Mouse (Mus musculus) kidney, embryonic 15.5 days (tissue): ENCODE results near the gene Mpdz. TPM values are rescaled to one million over a fixed set of nuclear protein-coding genes. Genes with fewer than 3 reads are reported as not detected.

Source experiments
- ATAC-seq: fragments of 200-750 bp; cut with Nextera tagmentation; replicated peaks from 2 replicates; pipeline ENCODE4 v1.8.0; 2017; ENCODE audit warnings: moderate TSS enrichment; ENCODE audit not compliant: low FRiP score
- H3K27ac ChIP-seq: fragments of 300-500 bp; sonication (generic); 2 replicates; pipeline ENCODE4 v1.5.1; 2015; ENCODE audit warnings: mild to moderate bottlenecking, inconsistent platforms
- H3K27me3 ChIP-seq: fragments of 300-500 bp; sonication (generic); 2 replicates; pipeline ENCODE4 v1.6.1; 2015; ENCODE audit warnings: inconsistent platforms
- H3K36me3 ChIP-seq: fragments of 300-500 bp; sonication (generic); 2 replicates; pipeline ENCODE4 v1.6.1; 2015; ENCODE audit warnings: inconsistent platforms
- H3K4me1 ChIP-seq: fragments of 300-500 bp; sonication (generic); 2 replicates; pipeline ENCODE4 v1.6.1; 2015; ENCODE audit warnings: inconsistent platforms
- H3K4me2 ChIP-seq: fragments of 300-500 bp; sonication (generic); 2 replicates; pipeline ENCODE4 v1.6.1; 2015; ENCODE audit warnings: moderate library complexity, mild to moderate bottlenecking, inconsistent platforms
- H3K4me3 ChIP-seq: fragments of 300-500 bp; sonication (generic); replicated peaks from 2 replicates; pipeline ENCODE4 v1.5.1; 2015; ENCODE audit warnings: mild to moderate bottlenecking, inconsistent platforms
- H3K9ac ChIP-seq: fragments of 300-500 bp; sonication (generic); 2 replicates; pipeline ENCODE4 v1.6.1; 2015; ENCODE audit warnings: mild to moderate bottlenecking, inconsistent platforms
- H3K9me3 ChIP-seq: fragments of 300-500 bp; sonication (generic); replicated peaks from 2 replicates; pipeline ENCODE4 v1.6.1; 2016; ENCODE audit warnings: inconsistent platforms
- WGBS: fragments of 180-500 bp; shearing (Covaris S2); methylation state at CpG from one replicate; pipeline ENCODE4 v1.1.7; 2015; ENCODE audit warnings: mixed read lengths; 5-methylcytosine and 5-hydroxymethylcytosine counted together
- polyA plus RNA-seq: library from polyadenylated mRNA; unstranded; fragments of >200 nt; fragmentation: Nextera tagmentation; extraction: Ambion mirVana; gene quantifications from 2 replicates; pipeline ENCODE4 v1.2.1, GENCODE M21; 2015

Mpdz gene
- polyA plus RNA-seq, 1 experiment from 2014 or later, result 31.2 TPM

- H3K36me3 ChIP-seq, result peaks cover 11% of the 10 kb centered on the region
- H3K9me3 ChIP-seq, result no peaks in the 10 kb centered on the region
- no peak overlapping the region for H3K4me2 ChIP-seq
- ATAC-seq, result peak; percentile 75
- H3K27me3 ChIP-seq, result no peaks in the 10 kb centered on the region
- H3K4me3 ChIP-seq, result no peak overlapping the region
- H3K4me1 ChIP-seq, result no peaks in the 10 kb centered on the region
- H3K27ac ChIP-seq, result peak overlapping the region; percentile 67
- WGBS, result 63% methylated on average over 6 of the region's 6 CpGs
- no peak overlapping the region for H3K9ac ChIP-seq
Observed at GRCm38 (mm10) chr4:81275957-81276715, 166.5 kb downstream of the Mpdz start.

- no peak overlapping the region for H3K4me3 ChIP-seq
- no peak overlapping the region for H3K9ac ChIP-seq
- H3K27me3 ChIP-seq, result no peaks in the 10 kb centered on the region
- no peak for ATAC-seq
- no peak overlapping the region for H3K27ac ChIP-seq
- H3K4me2 ChIP-seq, result no peak overlapping the region
- 96% methylated on average over 2 of the region's 2 CpGs for WGBS
- peaks cover 2% of the 10 kb centered on the region; the same call in 1 of the 2 replicates for H3K36me3 ChIP-seq
- no peaks in the 10 kb centered on the region for H3K9me3 ChIP-seq
- H3K4me1 ChIP-seq, result no peaks in the 10 kb centered on the region
Observed at GRCm38 (mm10) chr4:81273067-81273466, 169.5 kb downstream of the Mpdz start.

DNA sequence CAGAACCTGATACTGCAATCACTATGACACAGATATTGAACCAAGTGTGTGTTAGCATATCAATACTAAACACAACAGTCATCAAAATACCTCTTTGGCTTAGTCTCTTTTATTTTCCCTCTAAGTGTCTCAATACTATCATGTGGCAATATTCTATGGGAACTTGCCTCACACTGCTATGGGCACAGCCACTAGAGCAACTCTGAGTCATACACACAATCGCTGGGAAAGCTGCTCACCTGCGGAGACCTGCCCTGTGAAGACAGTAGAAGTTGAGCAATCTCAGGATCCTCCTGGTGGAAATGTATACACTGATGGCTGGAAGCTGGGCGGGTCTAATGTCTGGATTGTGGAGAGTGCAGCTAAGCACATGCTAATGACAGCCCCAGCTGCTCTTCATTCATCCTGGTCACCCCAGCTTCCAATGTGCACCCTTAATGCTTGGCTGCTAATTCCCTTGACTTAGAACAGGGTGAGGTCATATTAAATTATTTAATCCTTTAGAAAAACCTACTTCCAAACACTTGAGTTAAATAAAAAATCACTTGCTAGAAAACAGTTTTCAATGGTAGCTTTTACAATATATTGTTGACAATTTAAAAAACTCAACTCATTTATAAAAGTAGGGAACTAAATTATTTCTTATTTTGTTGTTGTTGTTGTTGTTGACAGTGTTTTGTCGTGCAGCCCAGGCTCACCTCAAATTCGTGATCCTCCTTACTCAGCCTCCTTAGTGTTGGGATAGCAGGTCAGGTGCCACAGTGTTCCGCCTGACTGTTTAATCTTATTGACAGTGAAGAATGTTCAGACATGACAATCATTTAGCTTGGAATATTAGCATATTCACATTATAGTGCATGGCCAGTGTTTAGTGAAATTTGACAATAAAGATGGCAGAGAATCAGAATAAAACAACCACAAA is 189.5 kb downstream of the Mpdz start:
- Histone ChIP-seq H3K4me3 (no peak overlapping the region), H3K9ac (no peak overlapping the region), H3K36me3 (no peaks in the 10 kb centered on the region), H3K9me3 (no peaks in the 10 kb centered on the region), H3K4me2 (no peak overlapping the region), H3K27ac (no peak overlapping the region), H3K27me3 (no peaks in the 10 kb centered on the region), H3K4me1 (peaks cover 5% of the 10 kb centered on the region; the same call in 1 of the 2 replicates)
- 79% methylated on average over 6 of the region's 6 CpGs for WGBS
- ATAC-seq, result no peak

DNA sequence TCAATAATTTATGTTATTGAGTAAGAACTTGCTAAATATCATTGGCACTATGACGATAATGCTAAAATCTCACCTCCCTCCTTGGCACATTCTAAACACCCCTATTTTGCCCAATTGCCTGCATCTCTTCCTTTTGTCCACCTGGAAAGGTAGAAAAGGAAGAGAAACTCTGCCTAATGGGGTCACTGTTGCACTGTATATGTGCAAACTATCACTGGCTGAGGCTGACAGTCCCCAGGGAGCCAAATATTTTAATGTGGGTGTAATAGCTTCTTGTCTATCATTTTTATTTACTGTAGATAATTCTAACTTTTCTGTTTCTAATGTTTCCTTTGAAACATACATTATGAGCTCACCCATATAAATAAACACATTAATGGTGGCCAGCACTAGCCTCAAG is 190.3 kb downstream of the Mpdz start:
- Histone ChIP-seq H3K4me1 (peaks cover 5% of the 10 kb centered on the region; the same call in 1 of the 2 replicates), H3K4me3 (no peak overlapping the region), H3K4me2 (no peak overlapping the region), H3K27me3 (no peaks in the 10 kb centered on the region), H3K9me3 (no peaks in the 10 kb centered on the region), H3K27ac (no peak overlapping the region), H3K36me3 (no peaks in the 10 kb centered on the region), H3K9ac (no peak overlapping the region)
- 84% methylated on average over 1 of the region's 1 CpGs for WGBS
- 0 out of 2 replicates have a peak, but pooled peaks have one; percentile 34 for ATAC-seq

- H3K9ac ChIP-seq, result no peak overlapping the region
- H3K4me3 ChIP-seq, result no peak overlapping the region
- no peaks in the 10 kb centered on the region for H3K36me3 ChIP-seq
- H3K9me3 ChIP-seq, result no peaks in the 10 kb centered on the region
- no peak overlapping the region for H3K4me2 ChIP-seq
- H3K27ac ChIP-seq, result no peak overlapping the region
- 0 out of 2 replicates have a peak, but pooled peaks have one; percentile 61 for ATAC-seq
- no peaks in the 10 kb centered on the region for H3K27me3 ChIP-seq
- WGBS, result 15% methylated on average over 5 of the region's 5 CpGs
- H3K4me1 ChIP-seq, result peaks cover 5% of the 10 kb centered on the region; the same call in 1 of the 2 replicates
Observed at GRCm38 (mm10) chr4:81251934-81252333, 190.7 kb downstream of the Mpdz start.

DNA sequence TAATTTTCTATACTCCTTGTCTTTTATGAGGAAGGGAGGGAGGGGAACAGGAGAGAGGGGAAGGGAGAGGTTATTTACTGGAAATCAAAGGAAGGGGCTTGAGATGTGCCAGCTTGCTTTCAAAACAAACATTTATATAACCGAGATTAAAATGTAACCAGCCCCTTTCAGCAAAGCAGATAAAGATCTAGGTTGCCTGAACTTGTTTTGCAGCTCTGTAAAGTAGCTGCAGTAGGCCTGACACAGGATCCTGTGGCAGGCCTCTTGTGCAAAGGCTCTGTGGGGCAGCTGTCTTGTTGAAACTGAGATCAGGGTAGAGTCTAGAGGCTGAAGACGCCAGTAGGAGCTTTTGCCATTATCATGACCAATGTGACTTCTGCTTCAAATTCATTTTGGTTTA is 193.4 kb downstream of the Mpdz start:
- Histone ChIP-seq H3K4me3 (no peak overlapping the region), H3K27me3 (no peaks in the 10 kb centered on the region), H3K27ac (peak overlapping the region; percentile 71), H3K4me2 (no peak overlapping the region), H3K36me3 (no peaks in the 10 kb centered on the region), H3K4me1 (peaks cover 2% of the 10 kb centered on the region; the same call in 1 of the 2 replicates), H3K9ac (no peak overlapping the region), H3K9me3 (no peaks in the 10 kb centered on the region)
- ATAC-seq, result peak; percentile 60
- 45% methylated on average over 2 of the region's 2 CpGs for WGBS

- Histone ChIP-seq H3K36me3 (no peaks in the 10 kb centered on the region), H3K9me3 (no peaks in the 10 kb centered on the region), H3K27me3 (no peaks in the 10 kb centered on the region), H3K9ac (no peak overlapping the region), H3K4me1 (0 out of 2 replicates have a peak, but pooled peaks cover 3% of the 10 kb centered on the region), H3K4me2 (no peak overlapping the region), H3K4me3 (no peak overlapping the region), H3K27ac (no peak overlapping the region)
- no peak for ATAC-seq
- WGBS, result 75% methylated on average over 5 of the region's 5 CpGs
Observed at GRCm38 (mm10) chr4:81236227-81236626, 206.4 kb downstream of the Mpdz start.
